Mouse (Mus musculus) CH12.LX (cell line): ENCODE results near the gene Adamts7.

ENCODE experiments used
- CHD2 ChIP-seq: IDR thresholded peaks from 2 replicates; pipeline ENCODE4 v1.6.1; 2011; ENCODE audit warnings: low read length, improper control_type of control experiment
- CTCF ChIP-seq, 2 experiments: IDR thresholded peaks in 1 of 2; conservative IDR thresholded peaks in 1 of 2; 2 replicates each; pipeline ENCODE4 v1.5.1; 2011 to 2012; ENCODE audit warnings: low read depth in 2 of 2, low read length in 2 of 2, improper control_type of control experiment in 1 of 2, inconsistent platforms in 1 of 2, mild to moderate bottlenecking in 1 of 2, moderate library complexity in 1 of 2
- E2F4 ChIP-seq: IDR thresholded peaks from 2 replicates; pipeline ENCODE4 v1.6.1; 2011; ENCODE audit warnings: low read depth, low read length, improper control_type of control experiment; ENCODE audit not compliant: insufficient replicate concordance
- EP300 ChIP-seq: IDR thresholded peaks from 2 replicates; pipeline ENCODE4 v1.6.1; 2011; ENCODE audit warnings: low read length, improper control_type of control experiment
- GABPA ChIP-seq: IDR thresholded peaks from 2 replicates; pipeline ENCODE4 v1.6.1; 2012; ENCODE audit warnings: low read depth, low read length, improper control_type of control experiment, inconsistent platforms; ENCODE audit not compliant: insufficient replicate concordance
- HCFC1 ChIP-seq: IDR thresholded peaks from 2 replicates; pipeline ENCODE4 v1.6.1; 2012; ENCODE audit warnings: low read depth, mild to moderate bottlenecking, inconsistent platforms, low read length, improper control_type of control experiment
- KAT2A ChIP-seq: IDR thresholded peaks from 2 replicates; pipeline ENCODE4 v1.6.1; 2012; ENCODE audit warnings: low read length, improper control_type of control experiment, inconsistent platforms; ENCODE audit not compliant: insufficient replicate concordance
- MAFK ChIP-seq: IDR thresholded peaks from 2 replicates; pipeline ENCODE4 v1.6.1; 2011; ENCODE audit warnings: low read length, improper control_type of control experiment; ENCODE audit not compliant: insufficient replicate concordance
- MXI1 ChIP-seq: IDR thresholded peaks from 2 replicates; pipeline ENCODE4 v1.6.1; 2011; ENCODE audit warnings: mild to moderate bottlenecking, low read depth, low read length, improper control_type of control experiment
- POLR2A ChIP-seq: IDR thresholded peaks from 2 replicates; pipeline ENCODE4 v1.6.1; 2011; ENCODE audit warnings: low read depth, mild to moderate bottlenecking, improper control_type of control experiment, low read length
- POLR2AphosphoS2 ChIP-seq: IDR thresholded peaks from 2 replicates; pipeline ENCODE4 v1.6.1; 2011; ENCODE audit warnings: low read depth, low read length, improper control_type of control experiment
- UBTF ChIP-seq: IDR thresholded peaks from 2 replicates; pipeline ENCODE4 v1.6.1; 2012; ENCODE audit warnings: low read depth, mild to moderate bottlenecking, inconsistent platforms, low read length, improper control_type of control experiment, moderate library complexity
- ZMIZ1 ChIP-seq: IDR thresholded peaks from 2 replicates; pipeline ENCODE4 v1.6.1; 2012; ENCODE audit warnings: low read depth, mild to moderate bottlenecking, inconsistent platforms, low read length, improper control_type of control experiment

DNA sequence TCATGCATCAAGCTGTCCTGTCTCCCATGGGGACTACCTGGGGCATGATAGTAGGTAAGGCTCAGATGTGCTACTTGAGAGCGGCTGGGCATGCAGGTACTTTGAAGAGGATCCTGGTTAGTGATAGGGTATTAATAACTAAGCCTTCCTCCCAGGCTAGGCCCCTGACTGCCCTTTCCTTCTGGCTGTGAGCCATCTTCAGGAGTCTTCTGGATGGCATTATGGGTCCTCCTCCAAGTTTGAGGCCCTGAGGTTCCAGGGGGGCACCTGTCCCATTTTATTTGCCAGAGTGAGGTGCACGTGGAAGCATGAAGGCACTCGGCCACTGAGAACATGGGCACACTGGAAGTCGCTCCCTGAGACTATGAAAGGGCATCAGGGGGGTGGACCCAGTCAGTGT, 37.6 kb downstream of the Adamts7 start:
- TF ChIP-seq E2F4 (no peak), ZMIZ1 (no peak), CTCF (conservative IDR thresholded peaks at IDR 0.05 in 1 of 2, IDR thresholded peaks at IDR 0.05 in 1 of 2; ENCODE audit: low read depth in 2 of 2, low read length in 2 of 2) (no peak), MXI1 (no peak), KAT2A (no peak), EP300 (no peak), CHD2 (no peak), POLR2AphosphoS2 (no peak), GABPA (no peak), HCFC1 (no peak), POLR2A (no peak), UBTF (no peak), MAFK (no peak)
